Mouse (Mus musculus) heart, adult 9 months (tissue): ENCODE results near the gene Fam180a.

Source experiments
- DNase-seq, 2 experiments: peaks; one replicate each; pipeline ENCODE4 v3.0.0; 2022; ENCODE audit warnings: low spot score in 2 of 2

The Fam180a gene

DNA sequence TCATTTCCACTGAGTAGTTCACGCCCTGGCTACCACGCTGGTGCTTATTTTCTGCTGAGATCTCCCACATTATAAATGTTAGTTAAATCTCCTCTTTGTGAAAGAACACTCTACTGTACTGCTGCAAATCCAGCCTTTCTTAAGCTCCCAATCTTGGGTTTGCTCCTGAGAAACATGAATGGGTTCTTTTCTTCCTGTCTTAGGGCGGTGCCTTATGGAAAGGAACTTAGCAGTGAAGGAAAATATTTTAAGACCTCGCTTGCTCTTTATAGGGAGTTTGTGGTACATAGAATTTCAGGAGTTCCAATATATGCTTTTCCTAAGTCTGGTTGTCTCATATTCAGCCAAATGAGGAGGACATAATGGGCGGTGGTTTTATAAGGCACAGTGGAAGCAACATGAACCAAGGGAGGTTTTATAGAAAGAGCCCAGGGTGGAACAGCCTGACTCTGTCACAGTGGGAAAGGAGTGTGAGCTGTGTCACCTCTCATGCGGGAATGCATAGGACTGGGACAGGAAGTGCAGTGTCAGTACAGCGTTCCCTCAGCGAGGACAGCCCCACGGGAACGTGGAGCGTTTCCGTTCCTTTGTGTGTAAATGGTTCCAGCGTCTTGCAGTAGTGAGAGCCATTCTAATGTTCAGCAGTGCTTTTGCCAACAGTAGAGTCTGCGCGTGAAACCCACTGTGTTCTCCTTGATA, 60.2 kb downstream of the Fam180a start:
- no peak for DNase-seq
